Mouse (Mus musculus): ENCODE results near the gene Rnasel.

The Rnasel gene

GRCm38 (mm10) chr1:153736096-153736495 is 13.1 kb upstream of the Rnasel start:
- no peak for DNase-seq (ENCODE audit: extremely low spot score, low spot score)

GRCm38 (mm10) chr1:153737101-153738085 is 11.8 kb upstream of the Rnasel start:
- no peak for DNase-seq (ENCODE audit: extremely low spot score, low spot score)

GRCm38 (mm10) chr1:153739437-153740015 is 9.7 kb upstream of the Rnasel start:
- no peak for DNase-seq (ENCODE audit: extremely low spot score, low spot score)

- DNase-seq (ENCODE audit: extremely low spot score, low spot score) = peak; percentile 79
Measured at GRCm38 (mm10) chr1:153740145-153740544, 9.1 kb upstream of the Rnasel start, which contains the start of gene Rgs16. TSS of gene Rgs16 (plus strand) at chr1:153740349.

- no peak for DNase-seq (ENCODE audit: extremely low spot score, low spot score)
Measured at GRCm38 (mm10) chr1:153740775-153741400, 8.3 kb upstream of the Rnasel start.

GRCm38 (mm10) chr1:153741551-153742316 is 7.5 kb upstream of the Rnasel start:
- DNase-seq (ENCODE audit: extremely low spot score, low spot score) = no peak

GRCm38 (mm10) chr1:153742374-153743155 is 6.7 kb upstream of the Rnasel start:
- peak; percentile 65 for DNase-seq (ENCODE audit: extremely low spot score, low spot score)

- no peak for DNase-seq (ENCODE audit: extremely low spot score, low spot score)
Measured at GRCm38 (mm10) chr1:153746119-153746670, 3.0 kb upstream of the Rnasel start.

- DNase-seq (ENCODE audit: extremely low spot score, low spot score) = peak; percentile 73
Measured at GRCm38 (mm10) chr1:153746728-153747127, 2.5 kb upstream of the Rnasel start.

GRCm38 (mm10) chr1:153747861-153748530 is 1.2 kb upstream of the Rnasel start:
- DNase-seq (ENCODE audit: extremely low spot score, low spot score) = no peak

- DNase-seq (ENCODE audit: extremely low spot score, low spot score) = peak; percentile 63
Measured at GRCm38 (mm10) chr1:153748549-153748948, 677 bp upstream of the Rnasel start.

- no peak for DNase-seq (ENCODE audit: extremely low spot score, low spot score)
Measured at GRCm38 (mm10) chr1:153750054-153750453, 828 bp downstream of the Rnasel start.

GRCm38 (mm10) chr1:153751763-153752301 is 2.6 kb downstream of the Rnasel start:
- DNase-seq (ENCODE audit: extremely low spot score, low spot score) = no peak

GRCm38 (mm10) chr1:153752521-153752920 is 3.3 kb downstream of the Rnasel start:
- DNase-seq (ENCODE audit: extremely low spot score, low spot score) = no peak

- no peak for DNase-seq (ENCODE audit: extremely low spot score, low spot score)
Measured at GRCm38 (mm10) chr1:153753725-153754464, 4.7 kb downstream of the Rnasel start.

- no peak for DNase-seq (ENCODE audit: extremely low spot score, low spot score)
Measured at GRCm38 (mm10) chr1:153764136-153764535, 14.9 kb downstream of the Rnasel start.

- no peak for DNase-seq (ENCODE audit: extremely low spot score, low spot score)
Measured at GRCm38 (mm10) chr1:153766298-153766697, 17.1 kb downstream of the Rnasel start.

- no peak for DNase-seq (ENCODE audit: extremely low spot score, low spot score)
Measured at GRCm38 (mm10) chr1:153767281-153767680, 18.1 kb downstream of the Rnasel start.

GRCm38 (mm10) chr1:153768465-153768864 is 19.2 kb downstream of the Rnasel start:
- DNase-seq (ENCODE audit: extremely low spot score, low spot score) = no peak
